Mouse (Mus musculus) CH12.LX (cell line): ENCODE measurements around the gene Glp1r. TPM values are rescaled to one million over a fixed set of nuclear protein-coding genes. Genes with fewer than 3 reads are reported as not detected.

Experiments used
- DNase-seq: peaks from one replicate; pipeline ENCODE4 v3.0.0-alpha.2; 2013; ENCODE audit errors: extremely low read depth
- H3K27ac ChIP-seq: 2 replicates; pipeline ENCODE4 v1.5.1; 2012; ENCODE audit warnings: low read depth, mild to moderate bottlenecking, control low read depth, moderate library complexity; ENCODE audit not compliant: insufficient read depth
- H3K27me3 ChIP-seq: replicated peaks from 2 replicates; pipeline ENCODE3; 2012; ENCODE audit warnings: inconsistent platforms
- H3K36me3 ChIP-seq, 2 experiments: replicated peaks in 1 of 2; 2 replicates each; pipeline versions ENCODE3 to v1.6.1; 2012; ENCODE audit warnings: inconsistent platforms in 1 of 2, low read length in 1 of 2, mild to moderate bottlenecking in 1 of 2, mixed read lengths in 1 of 2, moderate library complexity in 1 of 2; ENCODE audit not compliant: control insufficient read depth in 1 of 2, insufficient read depth in 1 of 2
- H3K4me1 ChIP-seq, 2 experiments: 2 replicates each; pipeline ENCODE4 v1.6.1; 2012; ENCODE audit warnings: inconsistent platforms in 1 of 2, moderate library complexity in 1 of 2; ENCODE audit not compliant: insufficient read depth in 2 of 2, control insufficient read depth in 1 of 2
- H3K4me2 ChIP-seq: 2 replicates; pipeline ENCODE4 v1.6.1; 2012; ENCODE audit warnings: low read depth, mild to moderate bottlenecking, control low read depth; ENCODE audit not compliant: poor library complexity, insufficient read depth, severe bottlenecking
- H3K4me3 ChIP-seq, 3 experiments: fragments of 150-350 bp in 1 of 3; sonication (generic) in 1 of 3; replicated peaks in 1 of 3; 2 replicates each; pipeline versions ENCODE3 to v1.5.1; 2011 to 2012; ENCODE audit warnings: low read depth in 2 of 3, low read length in 2 of 3, mild to moderate bottlenecking in 2 of 3, moderate library complexity in 2 of 3, control low read depth in 1 of 3, improper control_type of control experiment in 1 of 3, inconsistent platforms in 1 of 3, mixed read lengths in 1 of 3; ENCODE audit not compliant: poor library complexity in 1 of 3
- H3K79me2 ChIP-seq: replicated peaks from 2 replicates; pipeline ENCODE4 v1.6.1; 2012; ENCODE audit warnings: mild to moderate bottlenecking, moderate library complexity; ENCODE audit not compliant: control insufficient read depth, poor library complexity, insufficient read depth, severe bottlenecking; ENCODE audit errors: extremely low read depth
- H3K9ac ChIP-seq: 2 replicates; pipeline ENCODE4 v1.6.1; 2012; ENCODE audit warnings: low read depth, mild to moderate bottlenecking, control low read depth, moderate library complexity; ENCODE audit not compliant: insufficient read depth
- H3K9me3 ChIP-seq: replicated peaks from 2 replicates; pipeline ENCODE3; 2012; ENCODE audit warnings: low read length, inconsistent platforms, mixed read lengths
- CTCF ChIP-seq, 2 experiments: IDR thresholded peaks in 1 of 2; conservative IDR thresholded peaks in 1 of 2; 2 replicates each; pipeline ENCODE4 v1.5.1; 2011 to 2012; ENCODE audit warnings: low read depth in 2 of 2, low read length in 2 of 2, improper control_type of control experiment in 1 of 2, inconsistent platforms in 1 of 2, mild to moderate bottlenecking in 1 of 2, moderate library complexity in 1 of 2
- E2F4 ChIP-seq: IDR thresholded peaks from 2 replicates; pipeline ENCODE4 v1.6.1; 2011; ENCODE audit warnings: low read depth, low read length, improper control_type of control experiment; ENCODE audit not compliant: insufficient replicate concordance
- ELF1 ChIP-seq: IDR thresholded peaks from 2 replicates; pipeline ENCODE4 v1.6.1; 2014; ENCODE audit warnings: low read depth, mild to moderate bottlenecking, inconsistent platforms, low read length, improper control_type of control experiment
- HCFC1 ChIP-seq: IDR thresholded peaks from 2 replicates; pipeline ENCODE4 v1.6.1; 2012; ENCODE audit warnings: low read depth, mild to moderate bottlenecking, inconsistent platforms, low read length, improper control_type of control experiment
- JUN ChIP-seq: IDR thresholded peaks from 2 replicates; pipeline ENCODE4 v1.6.1; 2011; ENCODE audit warnings: low read depth, mild to moderate bottlenecking, low read length, improper control_type of control experiment, moderate library complexity; ENCODE audit not compliant: insufficient read depth
- JUND ChIP-seq: conservative IDR thresholded peaks from 2 replicates; pipeline ENCODE4 v1.6.1; 2011; ENCODE audit warnings: low read depth, low read length, improper control_type of control experiment
- KAT2A ChIP-seq: IDR thresholded peaks from 2 replicates; pipeline ENCODE4 v1.6.1; 2012; ENCODE audit warnings: low read length, improper control_type of control experiment, inconsistent platforms; ENCODE audit not compliant: insufficient replicate concordance
- NELFE ChIP-seq: IDR thresholded peaks from 2 replicates; pipeline ENCODE4 v1.6.1; 2011; ENCODE audit warnings: low read depth, low read length, improper control_type of control experiment
- PAX5 ChIP-seq: IDR thresholded peaks from 2 replicates; pipeline ENCODE4 v1.6.1; 2012; ENCODE audit warnings: low read length, inconsistent platforms, mixed read lengths
- POLR2A ChIP-seq: IDR thresholded peaks from 2 replicates; pipeline ENCODE4 v1.6.1; 2011; ENCODE audit warnings: low read depth, mild to moderate bottlenecking, improper control_type of control experiment, low read length
- POLR2AphosphoS2 ChIP-seq: IDR thresholded peaks from 2 replicates; pipeline ENCODE4 v1.6.1; 2011; ENCODE audit warnings: low read depth, low read length, improper control_type of control experiment
- RAD21 ChIP-seq: IDR thresholded peaks from 2 replicates; pipeline ENCODE4 v1.6.1; 2011; ENCODE audit warnings: low read depth, mild to moderate bottlenecking, low read length, improper control_type of control experiment, moderate library complexity
- SMC3 ChIP-seq: IDR thresholded peaks from 2 replicates; pipeline ENCODE4 v1.6.1; 2011; ENCODE audit warnings: low read depth, low read length, improper control_type of control experiment
- TCF12 ChIP-seq: IDR thresholded peaks from 2 replicates; pipeline ENCODE4 v1.6.1; 2014; ENCODE audit warnings: low read depth, mild to moderate bottlenecking, inconsistent platforms, low read length, improper control_type of control experiment
- ZC3H11A ChIP-seq: IDR thresholded peaks from 2 replicates; pipeline ENCODE4 v1.6.1; 2012; ENCODE audit warnings: low read depth, mild to moderate bottlenecking, inconsistent platforms, low read length, improper control_type of control experiment
- dilution Hi-C: fragments of 300-500 bp; cut with MboI; formaldehyde crosslinking; loops from 2 replicates; pipeline ENCODE4 v1.14.3; 2020; ENCODE audit warnings: low sequenced_read_pairs; ENCODE audit not compliant: extremely low pct_unique_long_range_greater_than_20kb, extremely low pct_ligation_motif_present
- in situ Hi-C: fragments of 300-500 bp; cut with MboI; formaldehyde crosslinking; loops from 3 replicates; pipeline ENCODE4 v1.14.3; 2019; ENCODE audit warnings: low sequenced_read_pairs, low pct_ligation_motif_present, low pct_unique_long_range_greater_than_20kb, mixed read lengths
- polyA plus RNA-seq: library from polyadenylated mRNA; unstranded; fragments of >175 nt; gene quantifications from 2 replicates; pipeline ENCODE4 v1.2.1, GENCODE M21; 2012; ENCODE audit warnings: low read depth; ENCODE audit not compliant: insufficient read length
- total RNA-seq, 2 experiments: library from RNA; depleted of rRNA; stranded (reverse); fragments of 300-350 nt in 1 of 2; fragments of >200 nt in 1 of 2; gene quantifications; 2 replicates each; pipeline ENCODE4 v1.2.3; 2012 to 2014

The Glp1r gene
- total RNA-seq (2012; rRNA removed) (0.04 TPM in 2 replicates), total RNA-seq (2014; rRNA removed) (not detected in 2 replicates), polyA plus RNA-seq (not detected in 2 replicates)

- no peak for DNase-seq
- Histone ChIP-seq H3K9ac (no peak within 1 kb of the TSS), H3K4me3 (peak within 1 kb of the TSS in 2 of 3 experiments; percentile 23 to 27), H3K79me2 (no peaks in the 10 kb centered on the region), H3K9me3 (peaks cover 17% of the 10 kb centered on the region), H3K27ac (no peak within 1 kb of the TSS), H3K4me2 (peak within 1 kb of the TSS; percentile 53), H3K36me3 (no peaks in the 10 kb centered on the region), H3K4me1 (peaks cover 0 to 6% of the 10 kb centered on the region in 2 experiments; a peak in 1 of 4 replicates), H3K27me3 (peaks cover 74% of the 10 kb centered on the region)
- in situ Hi-C loops (no loop called here), dilution Hi-C loops (loop anchor here (25.0 kb wide), 1 partner anchor 439 kb away; no protein-coding TSS in a partner anchor)
- TF ChIP-seq POLR2A: peak; percentile 29; the same call in 1 of the 2 replicates
- no peak for TF ChIP-seq ZC3H11A
These were observed at the start of gene Glp1r for GRCm38 (mm10) chr17:30901627-30902026. Gene Glp1r (plus strand): TSS chr17:30901817.

GRCm38 (mm10) chr17:30852345-30852744 is 49.3 kb upstream of the Glp1r start:
- no peaks in the 10 kb centered on the region for H3K36me3 ChIP-seq
- no peak overlapping the region for H3K4me3 ChIP-seq
- H3K9me3 ChIP-seq: peaks cover 12% of the 10 kb centered on the region
- no peak overlapping the region for H3K27ac ChIP-seq
- peaks cover 1% of the 10 kb centered on the region for H3K27me3 ChIP-seq
- dilution Hi-C loops: no loop called here
- H3K4me1 ChIP-seq: no peaks in the 10 kb centered on the region; a peak in 1 of 4 replicates
- in situ Hi-C loops: no loop called here
- no peak for DNase-seq
- TF ChIP-seq JUN (no peak), POLR2A (no peak), RAD21 (peak; percentile 4), SMC3 (0 out of 2 replicates have a peak, but pooled peaks have one; percentile 7), CTCF (conservative IDR thresholded peaks at IDR 0.05 in 1 of 2, IDR thresholded peaks at IDR 0.05 in 1 of 2; ENCODE audit: low read depth in 2 of 2, low read length in 2 of 2) (peak in 1 of 2 experiments; percentile 43; a peak in 2 of 4 replicates), JUND (no peak)
- no peak overlapping the region for H3K4me2 ChIP-seq
- H3K79me2 ChIP-seq: no peaks in the 10 kb centered on the region
- no peak overlapping the region for H3K9ac ChIP-seq

GRCm38 (mm10) chr17:30857347-30857746 is 44.3 kb upstream of the Glp1r start:
- Histone ChIP-seq H3K9ac (no peak overlapping the region), H3K4me3 (no peak overlapping the region), H3K79me2 (no peaks in the 10 kb centered on the region), H3K36me3 (no peaks in the 10 kb centered on the region), H3K9me3 (peaks cover 2% of the 10 kb centered on the region), H3K4me1 (peaks cover 0 to 6% of the 10 kb centered on the region in 2 experiments; a peak in 2 of 4 replicates), H3K4me2 (no peak overlapping the region), H3K27me3 (no peaks in the 10 kb centered on the region), H3K27ac (no peak overlapping the region)
- DNase-seq: no peak
- dilution Hi-C loops: no loop called here
- TF ChIP-seq PAX5 (no peak), NELFE (no peak), E2F4 (no peak), ELF1 (no peak), HCFC1 (no peak), KAT2A (no peak), JUN (no peak), POLR2AphosphoS2 (no peak), TCF12 (no peak)
- in situ Hi-C loops: no loop called here
